Mouse (Mus musculus) cerebellum, adult 18-20 months (tissue): ENCODE measurements around the gene Zfp809.

Source experiments
- DNase-seq, 2 experiments: peaks; one replicate each; pipeline ENCODE4 v3.0.0; 2021

Gene Zfp809

GRCm38 (mm10) chr9:22268886-22269285 lies 43.4 kb downstream of the Zfp809 start:
- no peak for DNase-seq

DNA sequence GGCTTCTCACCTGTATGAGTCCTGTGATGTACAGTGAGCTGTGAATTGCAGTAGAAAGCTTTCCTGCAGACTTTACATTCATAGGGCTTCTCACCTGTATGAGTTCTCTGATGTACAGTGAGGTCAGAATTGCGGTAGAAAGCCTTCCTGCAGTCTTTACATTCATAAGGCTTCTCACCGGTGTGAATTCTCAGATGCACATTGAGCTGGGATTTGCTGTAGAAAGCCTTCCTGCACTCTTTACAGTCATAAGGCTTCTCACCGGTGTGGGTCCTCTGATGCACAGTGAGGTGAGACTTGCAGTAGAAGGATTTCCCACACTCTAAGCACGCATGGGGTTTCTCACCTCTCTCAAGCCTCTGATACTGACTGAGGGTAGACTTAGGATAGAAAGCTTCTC lies 53.2 kb downstream of the Zfp809 start:
- DNase-seq, result no peak
